Mouse (Mus musculus) B cell, adult 62 days (primary cell): Measurements from ENCODE around the gene Gm11444. TPM values are rescaled to one million over a fixed set of nuclear protein-coding genes. Genes with fewer than 3 reads are reported as not detected.

Experiments used
- total RNA-seq: library from RNA; stranded (reverse); gene quantifications from 4 replicates; pipeline ENCODE4 v1.2.4, GENCODE M21; 2023

The Gm11444 gene
- not detected in 4 replicates for total RNA-seq

DNA sequence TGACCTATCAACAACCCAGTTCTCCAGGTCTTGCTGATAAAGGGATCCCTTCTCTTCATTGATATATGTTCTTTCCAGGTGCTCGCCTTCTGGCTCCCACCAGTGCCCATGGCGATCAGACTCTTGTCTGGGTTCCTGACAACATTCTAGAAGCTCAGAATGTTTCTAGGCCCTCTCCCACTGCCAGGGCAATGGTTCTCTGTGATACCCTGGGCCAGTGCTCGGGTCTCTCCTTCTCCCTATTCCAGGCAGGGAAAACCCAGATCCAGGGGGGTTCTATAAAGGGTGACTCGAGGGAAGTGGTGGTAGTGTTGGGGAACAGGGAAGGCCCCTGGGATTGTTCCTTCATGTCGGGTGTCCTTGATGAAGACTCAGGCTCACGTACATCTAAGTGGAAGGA lies at the start of gene Gm11444:
Gm11444 (minus strand) TSS at position 101 of the 400 bp plus-strand sequence.

GRCm38 (mm10) chr11:85885665-85886428 lies 35.7 kb upstream of the Gm11444 start, which contains the start of gene Tbx4:
TSS of gene Tbx4 (plus strand) at chr11:85886422.

DNA sequence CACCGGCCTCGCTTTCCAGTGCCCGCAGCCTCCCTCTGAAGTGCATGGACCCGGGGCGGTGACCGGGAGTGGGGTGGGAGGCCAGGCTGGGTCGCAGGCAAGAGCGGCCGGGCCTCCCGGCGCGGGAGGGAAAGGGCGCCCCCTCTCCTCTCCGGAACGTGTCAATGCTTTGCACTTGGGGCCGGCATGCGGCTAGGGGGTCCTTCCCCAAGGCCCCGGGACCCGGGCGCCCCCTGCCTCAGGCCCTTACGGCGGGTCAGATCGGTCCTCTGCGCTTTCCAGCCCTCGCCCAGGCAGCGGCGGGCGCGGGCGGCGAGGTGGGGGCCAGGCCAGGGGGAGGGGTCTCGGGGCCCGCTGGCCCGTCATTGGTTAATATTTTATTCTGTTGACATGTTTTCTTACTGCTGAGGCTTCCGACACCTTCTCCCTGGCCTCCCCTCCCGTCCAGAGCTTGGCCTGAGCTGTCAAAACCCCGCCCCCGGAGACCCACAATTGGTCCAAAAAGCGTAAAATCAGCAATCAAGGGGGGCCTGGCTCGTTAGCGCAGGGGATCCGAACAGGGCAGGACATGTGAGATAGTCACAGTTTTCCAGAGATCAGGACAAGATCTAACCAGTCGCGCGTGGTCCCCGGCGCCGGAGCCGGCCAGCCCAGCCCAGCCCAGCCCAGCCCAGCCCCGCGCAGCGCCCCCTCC lies 17.8 kb downstream of the Gm11444 start, which contains the start of gene Tbx2:
Tbx2 (plus strand) TSS at position 321 of the 694 bp plus-strand sequence.

Other genes starting within 250 kb of the Gm11444 start
- 0.45 to 2.0 TPM (median 1.3 TPM) in 4 replicates for gene Tbx2, start 17.8 kb downstream of the Gm11444 start, total RNA-seq
- not detected in 4 replicates for gene Tbx4, start 36.1 kb upstream of the Gm11444 start, total RNA-seq